ENCODE assay signal across 29 mouse cellular contexts in the genomic region with DNA sequence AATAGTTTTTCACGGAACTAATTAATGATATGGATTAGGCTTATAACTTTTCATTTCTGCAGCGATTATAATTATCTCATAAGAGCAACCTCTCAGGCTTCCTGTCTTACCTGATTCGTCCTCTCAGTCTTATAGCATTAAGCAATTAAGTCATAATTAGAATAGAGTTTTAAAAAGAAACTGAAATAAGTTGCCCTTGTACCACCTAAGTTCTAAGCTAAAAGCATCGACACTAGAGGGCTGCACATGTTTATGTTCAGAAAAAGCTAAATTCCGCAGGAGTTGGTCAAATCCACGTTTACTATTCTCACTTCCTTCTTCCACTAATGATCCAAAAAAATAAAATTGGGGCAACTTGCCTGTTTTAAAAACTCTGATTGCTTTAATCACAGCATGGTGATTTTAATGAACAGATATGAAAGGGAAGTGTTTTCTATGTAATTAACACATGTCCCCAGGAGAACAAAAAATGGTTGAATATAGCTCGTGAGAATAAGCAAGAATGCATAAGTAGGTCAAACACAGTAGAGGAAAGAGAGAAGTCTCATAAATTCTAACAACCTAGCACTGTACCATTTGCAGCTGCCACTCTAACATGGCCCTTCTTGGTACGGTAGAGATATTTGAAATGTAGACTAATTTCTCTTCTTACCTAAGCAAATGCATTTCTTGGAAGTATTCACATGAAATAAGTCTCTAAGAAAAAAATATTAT. TPM values are rescaled to one million over a fixed set of nuclear protein-coding genes. Genes with fewer than 3 reads are reported as not detected.
DNase-seq lines count a peak whose midpoint lies in the region; ATAC-seq and TF ChIP-seq lines count a peak whose summit lies in the region.
"Had no signal": no experiment of that assay in that cellular context is flagged by ENCODE, and none has a peak within 500 bp of the region (broad histone marks: within the 10 kb centered on the region; RNA-seq: fewer than 3 reads in every experiment).

No protein-coding gene starts in this region.

- H3K9ac ChIP-seq in forebrain, embryonic 15.5 days (replicated peaks): no peak overlapping the region
- H3K9ac ChIP-seq in forebrain, embryonic 13.5 days: no peak overlapping the region
- H3K9ac ChIP-seq in hindbrain, postnatal 0 days (replicated peaks; ENCODE audit: low read length): no peak overlapping the region
- H3K9ac ChIP-seq in hindbrain, embryonic 13.5 days: no peak overlapping the region
- H3K9ac ChIP-seq in midbrain, embryonic 15.5 days: no peak overlapping the region
- H3K9ac ChIP-seq in midbrain, embryonic 14.5 days (replicated peaks; ENCODE audit: low read length): no peak overlapping the region
- H3K9ac ChIP-seq in CH12.LX (ENCODE audit: insufficient read depth, low read depth): no peak overlapping the region
- H3K9ac ChIP-seq: embryonic facial prominence, embryonic 13.5 days; heart, embryonic 12.5 days; heart, embryonic 15.5 days; hindbrain, embryonic 15.5 days had no signal

- no peak overlapping the region for H3K4me3 ChIP-seq in forebrain, embryonic 15.5 days
- no peak overlapping the region for H3K4me3 ChIP-seq in forebrain, embryonic 13.5 days
- no peak overlapping the region for H3K4me3 ChIP-seq in hindbrain, postnatal 0 days (ENCODE audit: low read length)
- no peak overlapping the region for H3K4me3 ChIP-seq in hindbrain, embryonic 13.5 days
- no peak overlapping the region for H3K4me3 ChIP-seq in midbrain, embryonic 15.5 days
- H3K4me3 ChIP-seq in midbrain, embryonic 14.5 days (replicated peaks; ENCODE audit: low read depth, low read length): no peak overlapping the region
- no peak overlapping the region for H3K4me3 ChIP-seq in CH12.LX (replicated peaks in 1 of 3; ENCODE audit: low read depth in 2 of 3, low read length in 2 of 3, poor library complexity in 1 of 3)
- H3K4me3 ChIP-seq: embryonic facial prominence, embryonic 10.5 days; embryonic facial prominence, embryonic 13.5 days; erythroblast, embryonic 14.5 days; heart, embryonic 12.5 days; heart, embryonic 15.5 days; hindbrain, embryonic 15.5 days had no signal

- ATAC-seq in forebrain, embryonic 15.5 days (replicated peaks): 0 out of 2 replicates have a peak, but pooled peaks have one; percentile 18
- ATAC-seq in forebrain, embryonic 13.5 days: no peak
- 0 out of 2 replicates have a peak, but pooled peaks have one; percentile 59 for ATAC-seq in hindbrain, postnatal 0 days
- no peak for ATAC-seq in hindbrain, embryonic 13.5 days (ENCODE audit: low FRiP score)
- ATAC-seq in midbrain, embryonic 15.5 days (replicated peaks): peak; percentile 48; the same call in 1 of the 2 replicates
- no peak for ATAC-seq in midbrain, embryonic 14.5 days (ENCODE audit: low FRiP score, low TSS enrichment)
- ATAC-seq: activated CD4-positive, CD25-positive, alpha-beta regulatory T cell, adult 4 months; inflammation-experienced regulatory T-cells, adult 6 months; intestine, embryonic 16.5 days had no signal

- TF ChIP-seq RAD21 in CH12.LX (IDR thresholded peaks at IDR 0.05; ENCODE audit: low read depth, low read length): peak; percentile 40

- H3K27me3 ChIP-seq in forebrain, embryonic 15.5 days: no peaks in the 10 kb centered on the region
- H3K27me3 ChIP-seq in forebrain, embryonic 13.5 days: no peaks in the 10 kb centered on the region
- H3K27me3 ChIP-seq in hindbrain, postnatal 0 days (ENCODE audit: insufficient read depth, low read length): no peaks in the 10 kb centered on the region
- H3K27me3 ChIP-seq in hindbrain, embryonic 13.5 days: no peaks in the 10 kb centered on the region
- no peaks in the 10 kb centered on the region for H3K27me3 ChIP-seq in midbrain, embryonic 15.5 days (replicated peaks)
- no peaks in the 10 kb centered on the region for H3K27me3 ChIP-seq in midbrain, embryonic 14.5 days (ENCODE audit: control insufficient read depth, insufficient read depth, low read length)
- H3K27me3 ChIP-seq in CH12.LX (replicated peaks): no peaks in the 10 kb centered on the region
- H3K27me3 ChIP-seq: embryonic facial prominence, embryonic 13.5 days; heart, embryonic 12.5 days; heart, embryonic 15.5 days; hindbrain, embryonic 15.5 days had no signal

- no peak overlapping the region for H3K27ac ChIP-seq in forebrain, embryonic 15.5 days (replicated peaks)
- H3K27ac ChIP-seq in forebrain, embryonic 13.5 days: no peak overlapping the region
- H3K27ac ChIP-seq in hindbrain, postnatal 0 days: no peak overlapping the region
- no peak overlapping the region for H3K27ac ChIP-seq in hindbrain, embryonic 13.5 days
- no peak overlapping the region for H3K27ac ChIP-seq in midbrain, embryonic 15.5 days
- no peak overlapping the region for H3K27ac ChIP-seq in midbrain, embryonic 14.5 days (replicated peaks; ENCODE audit: low read depth, low read length)
- no peak overlapping the region for H3K27ac ChIP-seq in CH12.LX (ENCODE audit: insufficient read depth, low read depth)
- H3K27ac ChIP-seq: embryonic facial prominence, embryonic 10.5 days; embryonic facial prominence, embryonic 13.5 days; heart, embryonic 15.5 days; hindbrain, embryonic 15.5 days had no signal

- dilution Hi-C loops in CH12.LX (cut with MboI; ENCODE audit: extremely low pct_ligation_motif_present, extremely low pct_unique_long_range_greater_than_20kb, low sequenced_read_pairs): loop anchor here (25.0 kb wide), 1 partner anchor 401 kb away; no protein-coding TSS in a partner anchor

- WGBS in forebrain, embryonic 15.5 days: 33% methylated on average over 8 of the region's 8 CpGs
- 44% methylated on average over 8 of the region's 8 CpGs for WGBS in forebrain, embryonic 13.5 days
- WGBS in hindbrain, postnatal 0 days: 65% methylated on average over 8 of the region's 8 CpGs
- 80% methylated on average over 8 of the region's 8 CpGs for WGBS in hindbrain, embryonic 13.5 days
- WGBS in midbrain, embryonic 15.5 days: 61% methylated on average over 8 of the region's 8 CpGs
- 68% methylated on average over 8 of the region's 8 CpGs for WGBS in midbrain, embryonic 14.5 days

- peak; percentile 20 for DNase-seq in hindbrain, postnatal 0 days (ENCODE audit: low spot score)
- no peak for DNase-seq in midbrain, embryonic 14.5 days
- no peak for DNase-seq in CH12.LX (ENCODE audit: extremely low read depth)
- DNase-seq: adrenal gland, adult 8-10 months; adrenal gland, postnatal 25 days; B cell, adult 2 months; cerebellum, adult 11-12 months; cerebellum, adult 8-10 months; cerebellum, postnatal 10 days; cerebellum, postnatal 36 days; embryo, embryonic 11 days; gastrocnemius, postnatal 25 days; heart, adult 18-20 months; heart, postnatal 10 days; heart, postnatal 36 days had no signal

- no peaks in the 10 kb centered on the region for H3K36me3 ChIP-seq in forebrain, embryonic 15.5 days
- H3K36me3 ChIP-seq in forebrain, embryonic 13.5 days (ENCODE audit: poor library complexity, severe bottlenecking): no peaks in the 10 kb centered on the region
- H3K36me3 ChIP-seq in hindbrain, postnatal 0 days (ENCODE audit: insufficient read depth, low read length): no peaks in the 10 kb centered on the region
- H3K36me3 ChIP-seq in hindbrain, embryonic 13.5 days: no peaks in the 10 kb centered on the region
- no peaks in the 10 kb centered on the region for H3K36me3 ChIP-seq in midbrain, embryonic 15.5 days (replicated peaks)
- no peaks in the 10 kb centered on the region for H3K36me3 ChIP-seq in midbrain, embryonic 14.5 days (ENCODE audit: control insufficient read depth, insufficient read depth, low read length)
- H3K36me3 ChIP-seq in CH12.LX (replicated peaks in 1 of 2; ENCODE audit: control insufficient read depth in 1 of 2, insufficient read depth in 1 of 2, low read length in 1 of 2): no peaks in the 10 kb centered on the region
- H3K36me3 ChIP-seq: embryonic facial prominence, embryonic 10.5 days; embryonic facial prominence, embryonic 13.5 days; heart, embryonic 12.5 days; heart, embryonic 15.5 days; hindbrain, embryonic 15.5 days had no signal

- TF ChIP-seq CTCF in hindbrain, postnatal 0 days (IDR thresholded peaks at IDR 0.05; ENCODE audit: low read depth): peak; percentile 19; the same call in 1 of the 2 replicates
- TF ChIP-seq CTCF in CH12.LX (conservative IDR thresholded peaks at IDR 0.05 in 1 of 2, IDR thresholded peaks at IDR 0.05 in 1 of 2; ENCODE audit: low read depth in 2 of 2, low read length in 2 of 2): peak in 1 of 2 experiments; percentile 41; a peak in 2 of 4 replicates

- no peaks in the 10 kb centered on the region for H3K9me3 ChIP-seq in forebrain, embryonic 15.5 days
- no peaks in the 10 kb centered on the region for H3K9me3 ChIP-seq in forebrain, embryonic 13.5 days (replicated peaks)
- no peaks in the 10 kb centered on the region for H3K9me3 ChIP-seq in hindbrain, postnatal 0 days (ENCODE audit: low read length)
- H3K9me3 ChIP-seq in hindbrain, embryonic 13.5 days: no peaks in the 10 kb centered on the region
- no peaks in the 10 kb centered on the region for H3K9me3 ChIP-seq in midbrain, embryonic 15.5 days
- no peaks in the 10 kb centered on the region for H3K9me3 ChIP-seq in midbrain, embryonic 14.5 days (ENCODE audit: control insufficient read depth, low read length)
- no peaks in the 10 kb centered on the region for H3K9me3 ChIP-seq in CH12.LX (replicated peaks; ENCODE audit: low read length)
- H3K9me3 ChIP-seq: embryonic facial prominence, embryonic 10.5 days; embryonic facial prominence, embryonic 13.5 days; heart, embryonic 12.5 days; heart, embryonic 15.5 days; hindbrain, embryonic 15.5 days had no signal

- H3K4me1 ChIP-seq in forebrain, embryonic 15.5 days: peaks cover 7% of the 10 kb centered on the region
- H3K4me1 ChIP-seq in forebrain, embryonic 13.5 days: peaks cover 11% of the 10 kb centered on the region
- H3K4me1 ChIP-seq in hindbrain, postnatal 0 days (ENCODE audit: insufficient read depth, low read length): no peaks in the 10 kb centered on the region
- H3K4me1 ChIP-seq in hindbrain, embryonic 13.5 days (replicated peaks): no peaks in the 10 kb centered on the region; the same call in 1 of the 2 replicates
- no peaks in the 10 kb centered on the region for H3K4me1 ChIP-seq in midbrain, embryonic 15.5 days
- H3K4me1 ChIP-seq in midbrain, embryonic 14.5 days (ENCODE audit: control insufficient read depth, insufficient read depth, low read length): 0 out of 2 replicates have a peak, but pooled peaks cover 2% of the 10 kb centered on the region
- peaks cover 6 to 7% of the 10 kb centered on the region in 2 experiments; a peak in 3 of 4 replicates for H3K4me1 ChIP-seq in CH12.LX (ENCODE audit: control insufficient read depth in 1 of 2, insufficient read depth in 2 of 2)
- H3K4me1 ChIP-seq: embryonic facial prominence, embryonic 10.5 days; embryonic facial prominence, embryonic 13.5 days; heart, embryonic 12.5 days; heart, embryonic 15.5 days; hindbrain, embryonic 15.5 days had no signal

- TF ChIP-seq EP300 in CH12.LX (IDR thresholded peaks at IDR 0.05; ENCODE audit: low read length): no peak

- H3K79me2 ChIP-seq in CH12.LX (replicated peaks; ENCODE audit: control insufficient read depth, extremely low read depth, insufficient read depth, poor library complexity, severe bottlenecking): no peaks in the 10 kb centered on the region

- in situ Hi-C loops in CH12.LX (cut with MboI; ENCODE audit: low pct_ligation_motif_present, low pct_unique_long_range_greater_than_20kb, low sequenced_read_pairs): no loop called here

- no peak for TF ChIP-seq POLR2A in CH12.LX (IDR thresholded peaks at IDR 0.05; ENCODE audit: low read depth, low read length)

- H3K4me2 ChIP-seq in forebrain, embryonic 15.5 days (replicated peaks): no peak overlapping the region
- H3K4me2 ChIP-seq in forebrain, embryonic 13.5 days: no peak overlapping the region
- no peak overlapping the region for H3K4me2 ChIP-seq in hindbrain, postnatal 0 days (ENCODE audit: low read depth, low read length)
- H3K4me2 ChIP-seq in hindbrain, embryonic 13.5 days: no peak overlapping the region
- H3K4me2 ChIP-seq in midbrain, embryonic 15.5 days: no peak overlapping the region
- H3K4me2 ChIP-seq in midbrain, embryonic 14.5 days (ENCODE audit: low read length): no peak overlapping the region
- no peak overlapping the region for H3K4me2 ChIP-seq in CH12.LX (ENCODE audit: insufficient read depth, low read depth, poor library complexity, severe bottlenecking)
- H3K4me2 ChIP-seq: embryonic facial prominence, embryonic 13.5 days; heart, embryonic 12.5 days; heart, embryonic 15.5 days; hindbrain, embryonic 15.5 days had no signal

RNA-seq across cellular contexts. Expression of a gene that starts 48.4 kb away (rescaled TPM):
- polyA plus RNA-seq in forebrain, embryonic 15.5 days (2015; fragmentation: Nextera tagmentation; extraction: Ambion mirVana): 0.08 TPM in 1 of 2 replicates, not detected in the other
- polyA plus RNA-seq in forebrain, embryonic 13.5 days (2015; fragmentation: Nextera tagmentation; extraction: Ambion mirVana): 0.10 TPM in 1 of 2 replicates, not detected in the other
- total RNA-seq in hindbrain, postnatal 0 days (2014; rRNA removed): 0.14 and 0.42 TPM in 2 replicates
- polyA plus RNA-seq in hindbrain, postnatal 0 days (2015; fragmentation: Nextera tagmentation; extraction: Ambion mirVana): 0.35 and 0.44 TPM in 2 replicates
- 0.08 and 0.16 TPM in 2 replicates for polyA plus RNA-seq in hindbrain, embryonic 13.5 days (2015; fragmentation: Nextera tagmentation; extraction: Ambion mirVana)
- polyA plus RNA-seq in midbrain, embryonic 15.5 days (2015; fragmentation: Nextera tagmentation; extraction: Ambion mirVana): 0.14 and 0.19 TPM in 2 replicates
- polyA plus RNA-seq in midbrain, embryonic 14.5 days (2014; fragmentation: Nextera tagmentation; extraction: Ambion mirVana): 0.08 and 0.20 TPM in 2 replicates
- total RNA-seq in CH12.LX (2012; rRNA removed): 0.04 and 0.13 TPM in 2 replicates
- total RNA-seq in CH12.LX (2014; rRNA removed): 0.31 and 0.62 TPM in 2 replicates
- polyA plus RNA-seq in CH12.LX (2012; ENCODE audit: insufficient read length, low read depth): 0.30 and 0.31 TPM in 2 replicates
- total RNA-seq: MEL had no signal
- polyA plus RNA-seq: activated CD4-positive, CD25-positive, alpha-beta regulatory T cell, adult 4 months; erythroblast, embryonic 14.5 days had no signal

Comparison
In these comparisons a context has a peak if more than half of its experiments do, and no peak if none do; other contexts are left out.
1. ATAC-seq: peak in forebrain, embryonic 15.5 days (single experiment), hindbrain, postnatal 0 days (single experiment) and midbrain, embryonic 15.5 days (single experiment); none in forebrain, embryonic 13.5 days (single experiment), hindbrain, embryonic 13.5 days (single experiment) and midbrain, embryonic 14.5 days (single experiment).